Mouse (Mus musculus) midbrain, embryonic 12.5 days (tissue): ENCODE results near the gene Smim9. TPM values are rescaled to one million over a fixed set of nuclear protein-coding genes. Genes with fewer than 3 reads are reported as not detected.

ENCODE experiments used
- ATAC-seq: fragments of 200-750 bp; cut with Nextera tagmentation; 2 replicates; pipeline ENCODE4 v1.8.0; 2017; ENCODE audit warnings: low read depth, moderate TSS enrichment, moderate library complexity; ENCODE audit not compliant: low FRiP score
- H3K27ac ChIP-seq: fragments of 300-500 bp; sonication (generic); replicated peaks from 2 replicates; pipeline ENCODE4 v1.5.1; 2016; ENCODE audit warnings: mild to moderate bottlenecking
- H3K27me3 ChIP-seq: fragments of 300-500 bp; sonication (generic); 2 replicates; pipeline ENCODE4 v1.6.1; 2016; ENCODE audit warnings: mild to moderate bottlenecking
- H3K36me3 ChIP-seq: fragments of 300-500 bp; sonication (generic); 2 replicates; pipeline ENCODE4 v1.6.1; 2016
- H3K4me1 ChIP-seq: fragments of 300-500 bp; sonication (generic); 2 replicates; pipeline ENCODE4 v1.6.1; 2016
- H3K4me2 ChIP-seq: fragments of 300-500 bp; sonication (generic); replicated peaks from 2 replicates; pipeline ENCODE4 v1.6.1; 2016; ENCODE audit warnings: mild to moderate bottlenecking, moderate library complexity
- H3K4me3 ChIP-seq: fragments of 300-500 bp; sonication (generic); 2 replicates; pipeline ENCODE4 v1.5.1; 2016; ENCODE audit warnings: mild to moderate bottlenecking
- H3K9ac ChIP-seq: fragments of 300-500 bp; sonication (generic); replicated peaks from 2 replicates; pipeline ENCODE4 v1.6.1; 2016; ENCODE audit warnings: mild to moderate bottlenecking, moderate library complexity
- H3K9me3 ChIP-seq: fragments of 300-500 bp; sonication (generic); 2 replicates; pipeline ENCODE4 v1.6.1; 2016; ENCODE audit warnings: mild to moderate bottlenecking
- WGBS: fragments of 180-500 bp; shearing (Covaris S2); methylation state at CpG from one replicate; pipeline ENCODE4 v1.1.7; 2016; 5-methylcytosine and 5-hydroxymethylcytosine counted together
- polyA plus RNA-seq: library from polyadenylated mRNA; unstranded; fragments of >200 nt; fragmentation: Nextera tagmentation; extraction: Ambion mirVana; gene quantifications from 2 replicates; pipeline ENCODE4 v1.2.1, GENCODE M21; 2016

Smim9 gene
- polyA plus RNA-seq, 1 experiment from 2014 or later: not detected

GRCm38 (mm10) chrX:75126893-75127292, 36.7 kb downstream of the Smim9 start:
- no peak for ATAC-seq

DNA sequence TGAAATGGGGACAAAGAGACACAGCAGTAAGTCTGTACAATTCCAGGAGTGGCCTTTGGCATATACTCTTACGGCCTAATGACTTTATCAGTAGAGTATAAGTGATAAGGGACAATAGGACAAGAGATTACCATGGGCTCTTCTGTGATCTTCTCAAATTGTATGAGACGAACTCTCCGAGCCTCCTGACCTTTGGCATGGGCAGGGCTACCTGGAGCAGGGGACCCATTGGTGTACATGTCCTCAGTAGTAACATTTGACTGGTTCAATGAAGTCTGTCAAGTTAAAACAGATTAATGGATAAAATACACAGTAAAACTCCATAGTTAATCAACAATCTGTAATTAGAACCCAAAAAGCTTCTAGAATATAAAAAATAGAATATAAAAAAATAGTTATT, 38.0 kb downstream of the Smim9 start:
- no peak overlapping the region for H3K27ac ChIP-seq
- H3K36me3 ChIP-seq: no peaks in the 10 kb centered on the region
- no peak overlapping the region for H3K9ac ChIP-seq
- no peak overlapping the region for H3K4me2 ChIP-seq
- H3K9me3 ChIP-seq: no peaks in the 10 kb centered on the region
- no peak overlapping the region for H3K4me3 ChIP-seq
- ATAC-seq: no peak
- WGBS: 78% methylated on average over 3 of the region's 3 CpGs
- H3K4me1 ChIP-seq: no peaks in the 10 kb centered on the region
- no peaks in the 10 kb centered on the region for H3K27me3 ChIP-seq

More at GRCm38 (mm10) chrX:75126893-75127292, 36.7 kb downstream of the Smim9 start:
- Histone ChIP-seq H3K4me2 (no peak overlapping the region), H3K9ac (no peak overlapping the region), H3K27ac (no peak overlapping the region), H3K4me1 (no peaks in the 10 kb centered on the region), H3K27me3 (no peaks in the 10 kb centered on the region), H3K36me3 (no peaks in the 10 kb centered on the region), H3K4me3 (no peak overlapping the region), H3K9me3 (no peaks in the 10 kb centered on the region)

- H3K27ac ChIP-seq: no peak overlapping the region
- H3K9ac ChIP-seq: no peak overlapping the region
- H3K4me2 ChIP-seq: no peak overlapping the region
- no peaks in the 10 kb centered on the region for H3K4me1 ChIP-seq
- no peaks in the 10 kb centered on the region for H3K36me3 ChIP-seq
- H3K9me3 ChIP-seq: no peaks in the 10 kb centered on the region
- no peak overlapping the region for H3K4me3 ChIP-seq
- H3K27me3 ChIP-seq: no peaks in the 10 kb centered on the region
- ATAC-seq: no peak
Measured at GRCm38 (mm10) chrX:75115550-75115949, 48.0 kb downstream of the Smim9 start.

- no peak for ATAC-seq
- no peak overlapping the region for H3K27ac ChIP-seq
- 91% methylated on average over 6 of the region's 6 CpGs for WGBS
- no peaks in the 10 kb centered on the region for H3K9me3 ChIP-seq
- peaks cover 47% of the 10 kb centered on the region for H3K36me3 ChIP-seq
- no peak overlapping the region for H3K9ac ChIP-seq
- H3K4me2 ChIP-seq: no peak overlapping the region
- no peaks in the 10 kb centered on the region for H3K27me3 ChIP-seq
- H3K4me3 ChIP-seq: no peak overlapping the region
- H3K4me1 ChIP-seq: no peaks in the 10 kb centered on the region
Measured at GRCm38 (mm10) chrX:75102293-75102692, 61.3 kb downstream of the Smim9 start.

DNA sequence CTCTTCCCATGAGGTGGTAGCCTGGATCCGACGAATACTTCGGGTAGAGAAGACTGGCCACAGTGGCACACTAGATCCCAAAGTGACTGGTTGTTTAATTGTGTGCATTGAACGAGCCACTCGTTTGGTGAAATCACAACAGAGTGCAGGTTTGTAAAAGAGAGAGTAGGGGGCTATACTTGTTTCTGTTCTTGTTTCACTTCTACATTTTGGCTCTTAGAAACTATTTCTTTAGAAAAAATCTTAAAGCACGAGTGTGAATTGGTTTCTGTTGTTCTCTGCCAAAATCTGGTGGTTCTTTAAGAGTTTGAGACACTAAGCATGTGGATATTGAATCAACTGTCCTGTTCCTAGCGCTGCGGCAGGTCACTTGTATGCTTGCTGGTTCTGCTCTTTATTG, 64.8 kb downstream of the Smim9 start:
- Histone ChIP-seq H3K27ac (no peak overlapping the region), H3K4me3 (no peak overlapping the region), H3K36me3 (peaks cover 31% of the 10 kb centered on the region; the same call in 1 of the 2 replicates), H3K4me2 (no peak overlapping the region), H3K4me1 (no peaks in the 10 kb centered on the region), H3K27me3 (no peaks in the 10 kb centered on the region), H3K9me3 (no peaks in the 10 kb centered on the region), H3K9ac (no peak overlapping the region)
- no peak for ATAC-seq
- WGBS: 91% methylated on average over 8 of the region's 8 CpGs

DNA sequence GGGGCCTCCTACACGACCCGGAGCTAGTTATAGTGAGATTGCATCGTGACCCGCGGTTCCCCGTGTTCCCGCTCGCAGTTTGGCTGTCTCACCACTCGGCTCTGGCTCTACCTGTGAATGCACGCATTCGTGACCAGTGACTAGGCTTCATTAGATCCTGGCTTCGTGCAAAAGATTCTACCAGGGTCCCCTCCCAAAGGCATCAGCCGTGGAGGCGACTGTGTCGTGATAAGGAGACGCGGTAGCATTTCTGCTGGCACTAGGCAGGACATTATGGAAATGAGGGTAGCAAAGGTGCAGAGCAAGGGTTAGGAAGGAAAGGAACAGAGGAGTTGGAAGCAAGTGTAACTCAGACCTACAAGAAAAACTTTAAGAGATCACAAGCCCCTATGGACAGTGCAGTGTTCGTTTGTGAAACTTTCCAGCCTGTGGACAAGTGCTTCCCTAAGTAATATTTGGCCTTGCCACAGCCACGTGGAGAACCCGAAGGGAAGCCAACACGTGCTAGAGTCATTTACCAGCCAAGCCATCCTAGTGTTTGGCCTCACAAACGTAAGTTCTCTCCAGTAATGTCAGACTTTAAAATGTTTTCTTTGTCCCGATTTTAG, 67.3 kb downstream of the Smim9 start:
- Histone ChIP-seq H3K27ac (no peak overlapping the region), H3K4me1 (no peaks in the 10 kb centered on the region), H3K27me3 (no peaks in the 10 kb centered on the region), H3K4me3 (peak overlapping the region; percentile 53), H3K9ac (peak overlapping the region; percentile 56), H3K36me3 (peaks cover 18% of the 10 kb centered on the region; the same call in 1 of the 2 replicates), H3K4me2 (peak overlapping the region; percentile 55), H3K9me3 (no peaks in the 10 kb centered on the region)
- WGBS: 20% methylated on average over 23 of the region's 23 CpGs
- 0 out of 2 replicates have a peak, but pooled peaks have one; percentile 0 for ATAC-seq

Other genes with a start within 250 kb of the Smim9 start
- gene Gab3, start 78.3 kb downstream of the Smim9 start, polyA plus RNA-seq: 1.2 and 1.6 TPM in 2 replicates
- gene Dkc1, start 67.9 kb downstream of the Smim9 start, polyA plus RNA-seq: 117 and 124 TPM in 2 replicates
- 23.6 and 26.0 TPM in 2 replicates for gene Mpp1, start 32.8 kb downstream of the Smim9 start, polyA plus RNA-seq
- 35.1 and 36.6 TPM in 2 replicates for gene Fundc2, start 218.6 kb upstream of the Smim9 start, polyA plus RNA-seq
- gene F8, start 218.8 kb upstream of the Smim9 start, polyA plus RNA-seq: 1.9 TPM in 2 replicates